Mouse (Mus musculus): ENCODE measurements around the gene Rhbdl2.

DNA sequence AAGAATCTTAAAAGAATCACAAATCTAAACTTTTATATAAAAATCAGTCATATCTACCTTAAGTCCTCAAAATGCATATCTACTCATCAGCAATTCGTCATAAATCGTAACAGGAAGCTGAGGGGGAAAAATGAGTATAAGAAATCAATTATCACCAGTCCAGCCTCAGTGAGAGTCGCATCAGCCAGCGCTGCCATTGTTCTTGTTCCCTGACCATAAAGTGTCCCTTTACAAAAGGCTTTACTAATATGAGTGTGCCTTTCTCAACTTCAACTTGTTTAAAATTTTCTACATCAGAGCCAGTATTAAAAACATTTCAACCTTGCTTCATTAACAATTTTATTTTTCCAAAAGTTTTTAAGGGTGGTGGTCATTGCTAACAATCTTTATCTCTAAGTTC, 69.2 kb downstream of the Rhbdl2 start:
- no peak for TF ChIP-seq CTCF (IDR thresholded peaks at IDR 0.05; ENCODE audit: low read depth)
- TF ChIP-seq EP300 (IDR thresholded peaks at IDR 0.05; ENCODE audit: low read depth) = no peak
